Mouse (Mus musculus): Measurements from ENCODE around the gene Sfxn3.

DNA sequence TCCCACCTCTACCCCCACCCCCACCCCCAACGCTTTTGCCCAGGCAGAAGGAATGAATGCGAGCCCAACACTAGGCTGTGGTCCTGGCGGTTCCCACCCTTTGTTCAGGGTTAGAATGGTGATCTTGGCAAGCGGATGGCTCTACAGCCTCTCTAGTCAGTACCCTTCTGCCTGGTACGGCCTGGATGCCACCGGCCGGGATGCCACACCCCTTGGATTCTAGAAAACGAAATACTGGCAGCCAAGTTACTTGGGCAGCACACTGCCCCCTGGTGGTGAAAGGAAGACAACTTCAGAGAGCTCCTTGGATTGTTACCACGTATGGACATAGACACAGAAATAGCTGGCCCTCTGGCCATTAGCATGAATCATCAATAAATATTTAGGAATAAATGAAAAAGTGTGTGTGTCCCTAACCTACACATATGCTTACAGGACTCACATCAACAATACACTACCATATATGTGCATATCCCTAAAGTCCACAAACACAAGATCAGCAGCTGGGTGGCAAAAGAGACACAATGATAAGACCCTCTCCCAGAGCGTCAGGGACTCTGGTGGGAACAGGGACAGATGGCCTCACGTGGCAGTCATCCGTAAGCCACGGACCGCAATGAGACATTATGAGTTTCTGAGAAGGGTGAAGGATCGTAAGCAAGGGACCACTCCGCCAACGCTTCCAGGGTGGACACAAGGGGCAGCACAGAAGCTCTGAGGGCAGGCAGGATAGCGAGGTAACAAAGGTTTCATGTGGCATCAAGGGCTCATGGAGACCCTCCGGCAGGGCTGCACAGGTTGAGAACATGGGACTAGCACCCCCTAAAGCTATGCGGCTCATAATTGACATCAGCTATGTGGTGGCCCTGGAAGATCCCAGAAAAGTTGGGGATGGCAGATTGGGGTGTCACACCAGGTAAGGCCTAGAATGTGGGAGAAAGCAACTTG, 16.3 kb upstream of the Sfxn3 start:
- TF ChIP-seq POLR2A (IDR thresholded peaks at IDR 0.05; ENCODE audit: low read depth, low read length) (no peak), CTCF (IDR thresholded peaks at IDR 0.05; ENCODE audit: extremely low read depth, insufficient read length, insufficient replicate concordance, low read depth, low read length) (peak; percentile 82; the same call in 1 of the 2 replicates)
